Mouse (Mus musculus): ENCODE measurements at regions not wholly inside any gene's neighbourhood (a gene's known extent, or its start where the extent isn't known, plus 50 kb on each side); places are given as distances from the start of the nearest gene placed in this dataset.

- no peak for ATAC-seq (replicated peaks; ENCODE audit: low FRiP score)
- H3K4me3 ChIP-seq (replicated peaks) = no peak overlapping the region
- H3K4me1 ChIP-seq = no peaks in the 10 kb centered on the region
These were observed 334.5 kb upstream of the Gm21798 start for GRCm38 (mm10) chr15:64482960-64483359.

GRCm38 (mm10) chr15:64487801-64488200 lies 329.7 kb upstream of the Gm21798 start:
- Histone ChIP-seq H3K4me1 (no peaks in the 10 kb centered on the region), H3K9me3 (replicated peaks) (no peaks in the 10 kb centered on the region), H3K9ac (no peak overlapping the region), H3K4me3 (replicated peaks) (no peak overlapping the region), H3K4me2 (no peak overlapping the region), H3K27ac (no peak overlapping the region), H3K36me3 (no peaks in the 10 kb centered on the region), H3K27me3 (no peaks in the 10 kb centered on the region)
- WGBS = 13% methylated on average over 2 of the region's 3 CpGs
- ATAC-seq (replicated peaks; ENCODE audit: low FRiP score) = no peak

More at GRCm38 (mm10) chr15:64482960-64483359, 334.5 kb upstream of the Gm21798 start:
- no peaks in the 10 kb centered on the region for H3K36me3 ChIP-seq
- no peaks in the 10 kb centered on the region for H3K27me3 ChIP-seq
- no peak overlapping the region for H3K27ac ChIP-seq
- no peak overlapping the region for H3K9ac ChIP-seq
- H3K4me2 ChIP-seq = no peak overlapping the region
- no peaks in the 10 kb centered on the region for H3K9me3 ChIP-seq (replicated peaks)
- 88% methylated on average over 5 of the region's 5 CpGs for WGBS

GRCm38 (mm10) chr15:64500783-64501182 lies 316.7 kb upstream of the Gm21798 start:
- Histone ChIP-seq H3K4me3 (replicated peaks) (no peak overlapping the region), H3K27me3 (no peaks in the 10 kb centered on the region), H3K27ac (no peak overlapping the region), H3K9ac (no peak overlapping the region), H3K4me2 (no peak overlapping the region), H3K4me1 (no peaks in the 10 kb centered on the region), H3K36me3 (no peaks in the 10 kb centered on the region), H3K9me3 (replicated peaks) (no peaks in the 10 kb centered on the region)
- no peak for ATAC-seq (replicated peaks; ENCODE audit: low FRiP score)

GRCm38 (mm10) chr15:64501479-64501878 lies 316.0 kb upstream of the Gm21798 start:
- no peak for ATAC-seq (replicated peaks; ENCODE audit: low FRiP score)
- H3K27me3 ChIP-seq = no peaks in the 10 kb centered on the region
- no peak overlapping the region for H3K4me2 ChIP-seq
- 75% methylated on average over 1 of the region's 1 CpGs for WGBS
- H3K9me3 ChIP-seq (replicated peaks) = no peaks in the 10 kb centered on the region
- no peaks in the 10 kb centered on the region for H3K4me1 ChIP-seq
- no peak overlapping the region for H3K9ac ChIP-seq
- no peak overlapping the region for H3K27ac ChIP-seq
- H3K36me3 ChIP-seq = no peaks in the 10 kb centered on the region
- H3K4me3 ChIP-seq (replicated peaks) = no peak overlapping the region

- no peak for ATAC-seq (replicated peaks; ENCODE audit: low FRiP score)
- no peaks in the 10 kb centered on the region for H3K4me1 ChIP-seq
- 79% methylated on average over 4 of the region's 4 CpGs for WGBS
- no peaks in the 10 kb centered on the region for H3K9me3 ChIP-seq (replicated peaks)
- H3K36me3 ChIP-seq = no peaks in the 10 kb centered on the region
- H3K9ac ChIP-seq = no peak overlapping the region
- no peak overlapping the region for H3K27ac ChIP-seq
- no peak overlapping the region for H3K4me2 ChIP-seq
- H3K27me3 ChIP-seq = no peaks in the 10 kb centered on the region
- H3K4me3 ChIP-seq (replicated peaks) = no peak overlapping the region
These were observed 312.7 kb upstream of the Gm21798 start for GRCm38 (mm10) chr15:64504751-64505150.

- no peak overlapping the region for H3K4me2 ChIP-seq
- no peaks in the 10 kb centered on the region for H3K36me3 ChIP-seq
- H3K27ac ChIP-seq = no peak overlapping the region
- no peaks in the 10 kb centered on the region for H3K9me3 ChIP-seq (replicated peaks)
- no peaks in the 10 kb centered on the region for H3K27me3 ChIP-seq
- H3K9ac ChIP-seq = no peak overlapping the region
- no peak overlapping the region for H3K4me3 ChIP-seq (replicated peaks)
- 76% methylated on average over 2 of the region's 2 CpGs for WGBS
- ATAC-seq (replicated peaks; ENCODE audit: low FRiP score) = no peak
- no peaks in the 10 kb centered on the region for H3K4me1 ChIP-seq
These were observed 306.8 kb upstream of the Gm21798 start for GRCm38 (mm10) chr15:64510649-64511048.

- H3K4me1 ChIP-seq = no peaks in the 10 kb centered on the region
- no peaks in the 10 kb centered on the region for H3K36me3 ChIP-seq
- H3K9ac ChIP-seq = no peak overlapping the region
- H3K27ac ChIP-seq = no peak overlapping the region
- WGBS = 27% methylated on average over 2 of the region's 2 CpGs
- no peak overlapping the region for H3K4me2 ChIP-seq
- H3K9me3 ChIP-seq (replicated peaks) = no peaks in the 10 kb centered on the region
- ATAC-seq (replicated peaks; ENCODE audit: low FRiP score) = no peak
- H3K27me3 ChIP-seq = no peaks in the 10 kb centered on the region
- H3K4me3 ChIP-seq (replicated peaks) = no peak overlapping the region
These were observed 306.3 kb upstream of the Gm21798 start for GRCm38 (mm10) chr15:64511176-64511575.

GRCm38 (mm10) chr15:64512615-64513014 lies 304.9 kb upstream of the Gm21798 start:
- Histone ChIP-seq H3K4me1 (no peaks in the 10 kb centered on the region), H3K4me3 (replicated peaks) (no peak overlapping the region), H3K27me3 (no peaks in the 10 kb centered on the region), H3K9ac (no peak overlapping the region), H3K9me3 (replicated peaks) (no peaks in the 10 kb centered on the region), H3K27ac (no peak overlapping the region), H3K4me2 (no peak overlapping the region), H3K36me3 (no peaks in the 10 kb centered on the region)
- WGBS = 79% methylated on average over 3 of the region's 3 CpGs
- ATAC-seq (replicated peaks; ENCODE audit: low FRiP score) = no peak

- no peak for ATAC-seq (replicated peaks; ENCODE audit: low FRiP score)
- Histone ChIP-seq H3K27me3 (no peaks in the 10 kb centered on the region), H3K4me3 (replicated peaks) (no peak overlapping the region), H3K9ac (no peak overlapping the region), H3K4me1 (no peaks in the 10 kb centered on the region), H3K4me2 (no peak overlapping the region), H3K36me3 (no peaks in the 10 kb centered on the region), H3K27ac (no peak overlapping the region), H3K9me3 (replicated peaks) (no peaks in the 10 kb centered on the region)
These were observed 303.9 kb upstream of the Gm21798 start for GRCm38 (mm10) chr15:64513501-64514097.

- Histone ChIP-seq H3K9ac (no peak overlapping the region), H3K9me3 (replicated peaks) (no peaks in the 10 kb centered on the region), H3K4me3 (replicated peaks) (no peak overlapping the region), H3K36me3 (no peaks in the 10 kb centered on the region), H3K27me3 (no peaks in the 10 kb centered on the region), H3K4me1 (no peaks in the 10 kb centered on the region), H3K27ac (no peak overlapping the region), H3K4me2 (no peak overlapping the region)
- no peak for ATAC-seq (replicated peaks; ENCODE audit: low FRiP score)
These were observed 302.3 kb upstream of the Gm21798 start for GRCm38 (mm10) chr15:64515179-64515578.

- H3K4me2 ChIP-seq = no peak overlapping the region
- no peak for ATAC-seq (replicated peaks; ENCODE audit: low FRiP score)
- H3K36me3 ChIP-seq = no peaks in the 10 kb centered on the region
- no peaks in the 10 kb centered on the region for H3K27me3 ChIP-seq
- no peak overlapping the region for H3K9ac ChIP-seq
- no peak overlapping the region for H3K4me3 ChIP-seq (replicated peaks)
- H3K9me3 ChIP-seq (replicated peaks) = no peaks in the 10 kb centered on the region
- no peaks in the 10 kb centered on the region for H3K4me1 ChIP-seq
- WGBS = 68% methylated on average over 4 of the region's 4 CpGs
- H3K27ac ChIP-seq = no peak overlapping the region
These were observed 298.3 kb upstream of the Gm21798 start for GRCm38 (mm10) chr15:64519207-64519628.

GRCm38 (mm10) chr15:64520568-64520967 lies 296.9 kb upstream of the Gm21798 start:
- H3K9me3 ChIP-seq (replicated peaks) = no peaks in the 10 kb centered on the region
- H3K27me3 ChIP-seq = no peaks in the 10 kb centered on the region
- no peaks in the 10 kb centered on the region for H3K36me3 ChIP-seq
- WGBS = 52% methylated on average over 5 of the region's 5 CpGs
- no peak overlapping the region for H3K4me3 ChIP-seq (replicated peaks)
- no peak overlapping the region for H3K9ac ChIP-seq
- no peaks in the 10 kb centered on the region for H3K4me1 ChIP-seq
- no peak overlapping the region for H3K27ac ChIP-seq
- no peak for ATAC-seq (replicated peaks; ENCODE audit: low FRiP score)
- H3K4me2 ChIP-seq = no peak overlapping the region
